Mouse (Mus musculus) testis, postnatal 10 days (tissue): ENCODE data around the gene Pqlc2.
A peak's percentile ranks its signal among the peaks of the same experiment; 100 is the strongest.

Experiments used
- DNase-seq: peaks from one replicate; pipeline ENCODE4 v3.0.0; 2021; ENCODE audit warnings: low spot score

The Pqlc2 gene

GRCm38 (mm10) chr4:139265783-139266499, 44.6 kb downstream of the Pqlc2 start:
- no peak for DNase-seq

- no peak for DNase-seq
Measured at GRCm38 (mm10) chr4:139262981-139263380, 47.5 kb downstream of the Pqlc2 start.

- DNase-seq = no peak
Measured at GRCm38 (mm10) chr4:139259302-139259871, 51.1 kb downstream of the Pqlc2 start.

GRCm38 (mm10) chr4:139258621-139259301, 51.7 kb downstream of the Pqlc2 start:
- DNase-seq = no peak

- DNase-seq = no peak
Measured at GRCm38 (mm10) chr4:139256708-139257107, 53.8 kb downstream of the Pqlc2 start.

- DNase-seq = no peak
Measured at GRCm38 (mm10) chr4:139256146-139256545, 54.4 kb downstream of the Pqlc2 start.

- no peak for DNase-seq
Measured at GRCm38 (mm10) chr4:139253206-139253605, 57.3 kb downstream of the Pqlc2 start.

- DNase-seq = peak; percentile 87
Measured at GRCm38 (mm10) chr4:139252051-139252760, 58.3 kb downstream of the Pqlc2 start.

GRCm38 (mm10) chr4:139250886-139251285, 59.6 kb downstream of the Pqlc2 start:
- DNase-seq = no peak

GRCm38 (mm10) chr4:139250043-139250442, 60.5 kb downstream of the Pqlc2 start:
- DNase-seq = no peak

GRCm38 (mm10) chr4:139248736-139249135, 61.8 kb downstream of the Pqlc2 start:
- no peak for DNase-seq

GRCm38 (mm10) chr4:139247966-139248365, 62.5 kb downstream of the Pqlc2 start:
- DNase-seq = no peak

- no peak for DNase-seq
Measured at GRCm38 (mm10) chr4:139246130-139246877, 64.2 kb downstream of the Pqlc2 start.

GRCm38 (mm10) chr4:139245534-139245933, 65.0 kb downstream of the Pqlc2 start:
- no peak for DNase-seq

- DNase-seq = no peak
Measured at GRCm38 (mm10) chr4:139244766-139245165, 65.7 kb downstream of the Pqlc2 start.

GRCm38 (mm10) chr4:139244176-139244575, 66.3 kb downstream of the Pqlc2 start:
- no peak for DNase-seq
